Mouse (Mus musculus): ENCODE measurements around the gene Mypn. TPM values are rescaled to one million over a fixed set of nuclear protein-coding genes. Genes with fewer than 3 reads are reported as not detected.

Mypn gene
- 4.7 and 5.3 TPM in 2 replicates for polyA plus RNA-seq (2015; fragmentation: Nextera tagmentation; extraction: Ambion mirVana)

DNA sequence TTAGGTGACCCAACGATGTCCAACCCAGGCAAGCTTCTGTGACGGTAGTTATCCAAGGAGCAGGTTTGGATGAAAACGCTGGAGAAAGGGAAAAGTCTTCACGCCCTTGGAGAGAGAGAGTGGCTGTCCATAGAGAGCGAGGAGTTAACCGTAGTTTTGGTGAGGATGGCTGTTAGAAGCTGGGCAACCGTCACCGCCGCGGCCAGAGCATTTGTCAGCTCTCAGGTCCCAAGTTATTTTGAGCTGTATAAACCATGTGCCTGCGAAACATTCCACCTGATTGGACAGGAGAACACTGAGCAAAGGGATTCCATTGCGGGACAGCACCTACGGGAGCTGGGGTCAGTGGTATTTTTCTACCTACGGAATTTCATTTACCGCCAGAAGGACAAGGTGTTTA, at the start of gene Mypn:
Mypn (minus strand) TSS at position 225 of the 400 bp plus-strand sequence.
- peak within 1 kb of the TSS; percentile 73 for H3K9ac ChIP-seq
- no peaks in the 10 kb centered on the region for H3K9me3 ChIP-seq
- peaks cover 13% of the 10 kb centered on the region for H3K4me1 ChIP-seq
- no peaks in the 10 kb centered on the region for H3K36me3 ChIP-seq
- no peak for ATAC-seq (ENCODE audit: extremely low read depth, insufficient number of reproducible peaks, low FRiP score, low TSS enrichment)
- H3K27me3 ChIP-seq (replicated peaks), result no peaks in the 10 kb centered on the region
- WGBS, result 45% methylated on average over 15 of the region's 15 CpGs
- peak within 1 kb of the TSS; percentile 50 for H3K4me3 ChIP-seq
- peak within 1 kb of the TSS; percentile 82 for H3K27ac ChIP-seq (replicated peaks)
- peak within 1 kb of the TSS; percentile 64 for H3K4me2 ChIP-seq

DNA sequence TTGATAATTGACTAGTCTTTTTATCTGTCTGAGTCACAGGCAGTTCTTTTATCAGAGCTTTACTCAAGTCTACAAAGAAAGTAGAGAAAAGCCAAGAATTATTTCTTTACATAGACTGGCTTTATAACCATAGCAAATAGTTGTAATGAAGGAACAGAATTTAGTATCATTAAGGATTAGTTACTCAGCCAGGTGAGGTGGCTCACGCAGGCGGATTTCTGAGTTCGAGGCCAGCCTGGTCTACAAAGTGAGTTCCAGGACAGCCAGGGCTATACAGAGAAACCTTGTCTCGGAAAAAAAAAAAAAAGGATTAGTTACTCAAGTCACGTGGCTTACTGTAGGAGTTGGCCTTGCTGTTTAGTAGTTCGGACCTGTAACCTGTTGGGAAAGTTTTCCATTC, 44.7 kb upstream of the Mypn start:
- no peak overlapping the region for H3K4me3 ChIP-seq
- H3K9ac ChIP-seq, result no peak overlapping the region
- no peak for ATAC-seq (ENCODE audit: extremely low read depth, insufficient number of reproducible peaks, low FRiP score, low TSS enrichment)
- H3K9me3 ChIP-seq, result no peaks in the 10 kb centered on the region
- no peak overlapping the region for H3K27ac ChIP-seq (replicated peaks)
- peaks cover 40% of the 10 kb centered on the region for H3K36me3 ChIP-seq
- no peaks in the 10 kb centered on the region for H3K27me3 ChIP-seq (replicated peaks)
- no peak overlapping the region for H3K4me2 ChIP-seq
- H3K4me1 ChIP-seq, result peaks cover 12% of the 10 kb centered on the region
- WGBS, result 91% methylated on average over 6 of the region's 6 CpGs

DNA sequence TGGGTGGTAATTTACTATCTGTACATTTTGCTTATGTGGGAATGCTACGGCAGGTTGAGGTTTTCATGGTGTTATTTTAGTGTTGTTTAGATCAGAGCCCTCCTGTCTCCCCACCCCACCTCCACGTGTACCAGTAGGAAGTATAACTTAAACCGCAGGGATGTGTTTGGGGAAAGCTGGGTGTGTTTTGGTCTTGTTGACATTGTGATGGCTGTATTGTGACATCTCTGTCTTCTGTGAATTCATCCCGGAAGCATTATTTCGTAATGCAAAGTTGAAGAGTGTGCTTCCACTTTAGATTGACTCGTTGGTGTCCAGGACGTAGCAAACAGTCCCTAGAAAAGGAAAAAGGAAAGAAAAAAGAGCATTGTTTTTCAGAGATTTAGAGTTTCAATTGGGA, 43.7 kb upstream of the Mypn start:
- Histone ChIP-seq H3K4me2 (no peak overlapping the region), H3K36me3 (peaks cover 32% of the 10 kb centered on the region), H3K27me3 (replicated peaks) (no peaks in the 10 kb centered on the region), H3K4me3 (no peak overlapping the region), H3K9me3 (no peaks in the 10 kb centered on the region), H3K9ac (no peak overlapping the region), H3K4me1 (peaks cover 18% of the 10 kb centered on the region), H3K27ac (replicated peaks) (no peak overlapping the region)
- WGBS, result 83% methylated on average over 7 of the region's 7 CpGs
- no peak for ATAC-seq (ENCODE audit: extremely low read depth, insufficient number of reproducible peaks, low FRiP score, low TSS enrichment)

DNA sequence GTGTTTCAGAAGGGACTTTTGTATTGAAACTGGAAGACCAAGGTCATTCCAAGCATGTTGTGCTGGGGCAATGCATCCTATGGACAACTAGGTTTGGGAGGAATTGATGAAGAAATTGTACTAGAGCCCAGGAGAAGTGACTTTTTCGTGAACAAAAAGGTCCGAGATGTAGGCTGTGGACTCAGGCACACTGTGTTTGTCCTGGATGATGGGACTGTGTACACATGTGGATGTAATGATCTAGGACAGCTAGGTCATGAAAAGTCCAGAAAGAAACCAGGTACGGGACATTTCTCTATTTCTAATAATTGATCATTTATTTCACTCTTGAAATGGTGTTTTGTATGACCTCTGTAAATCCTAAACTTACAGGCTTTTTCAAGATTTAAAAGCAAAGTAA, 42.1 kb upstream of the Mypn start:
- Histone ChIP-seq H3K4me2 (peak overlapping the region; percentile 28; the same call in 1 of the 2 replicates), H3K9ac (no peak overlapping the region), H3K4me3 (peak overlapping the region; percentile 6; the same call in 1 of the 2 replicates), H3K27ac (replicated peaks) (no peak overlapping the region), H3K36me3 (peaks cover 26% of the 10 kb centered on the region), H3K4me1 (peaks cover 21% of the 10 kb centered on the region), H3K27me3 (replicated peaks) (no peaks in the 10 kb centered on the region), H3K9me3 (no peaks in the 10 kb centered on the region)
- no peak for ATAC-seq (ENCODE audit: extremely low read depth, insufficient number of reproducible peaks, low FRiP score, low TSS enrichment)
- 88% methylated on average over 3 of the region's 3 CpGs for WGBS

DNA sequence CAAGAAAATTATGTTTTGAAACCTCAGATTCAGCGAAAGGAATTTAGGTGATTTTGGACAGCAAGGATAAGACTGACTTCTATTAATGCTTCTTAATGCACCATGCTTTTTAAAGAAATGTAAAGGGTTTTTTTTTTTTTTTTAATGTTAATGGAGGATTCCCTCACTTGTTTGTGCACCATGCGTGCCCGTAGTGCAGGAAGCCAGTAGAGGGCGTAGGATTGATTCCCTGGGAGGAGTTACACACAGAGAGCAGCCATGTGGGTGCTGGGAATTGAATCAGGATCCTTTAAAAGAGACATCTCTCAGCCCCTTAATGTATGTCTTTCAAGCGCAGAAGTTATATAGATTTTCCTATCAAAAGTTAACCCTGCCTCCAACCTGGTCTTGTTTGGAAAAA, 41.0 kb upstream of the Mypn start:
- no peak for ATAC-seq (ENCODE audit: extremely low read depth, insufficient number of reproducible peaks, low FRiP score, low TSS enrichment)
- Histone ChIP-seq H3K4me2 (peak overlapping the region; percentile 75), H3K27ac (replicated peaks) (peak overlapping the region; percentile 100), H3K4me1 (peaks cover 21% of the 10 kb centered on the region), H3K4me3 (peak overlapping the region; percentile 99), H3K9me3 (no peaks in the 10 kb centered on the region), H3K36me3 (peaks cover 15% of the 10 kb centered on the region), H3K27me3 (replicated peaks) (no peaks in the 10 kb centered on the region), H3K9ac (peak overlapping the region; percentile 98)
- 21% methylated on average over 5 of the region's 5 CpGs for WGBS

DNA sequence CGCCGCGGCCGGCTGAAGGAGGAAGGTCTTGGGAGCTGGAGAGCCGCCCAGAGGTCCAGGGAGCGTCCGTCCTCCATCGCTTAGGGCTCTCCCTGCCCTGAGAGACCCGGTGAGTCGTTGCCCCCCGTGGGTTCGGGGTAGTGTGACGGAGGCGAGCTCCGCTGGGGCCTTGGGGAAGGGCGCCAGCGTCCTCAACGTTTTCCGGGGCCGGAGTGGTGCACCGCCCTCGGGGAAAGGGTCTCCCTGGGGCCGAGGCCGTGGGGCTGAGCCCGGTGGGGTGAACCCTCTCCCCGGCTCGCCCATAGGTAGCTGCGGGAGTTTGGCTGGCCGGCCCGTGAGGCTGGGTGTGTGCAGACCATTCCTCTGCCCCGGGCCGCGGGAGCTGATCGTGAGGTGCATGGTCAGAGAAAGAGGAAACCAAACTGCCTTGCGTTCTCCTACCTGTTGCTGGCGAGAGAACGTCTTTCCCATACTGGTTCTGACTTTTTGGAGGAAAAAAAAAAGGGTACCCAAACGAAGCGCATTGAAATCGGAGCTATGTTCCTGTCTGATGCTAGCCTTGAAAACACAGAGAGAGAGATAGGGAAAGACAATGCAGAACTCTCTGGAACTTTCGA, 40.4 kb upstream of the Mypn start:
- Histone ChIP-seq H3K9me3 (no peaks in the 10 kb centered on the region), H3K4me2 (peak overlapping the region; percentile 75), H3K36me3 (peaks cover 13% of the 10 kb centered on the region), H3K27ac (replicated peaks) (peak overlapping the region; percentile 100), H3K27me3 (replicated peaks) (no peaks in the 10 kb centered on the region), H3K4me3 (peak overlapping the region; percentile 99), H3K4me1 (peaks cover 21% of the 10 kb centered on the region), H3K9ac (peak overlapping the region; percentile 98)
- under 1% methylated on average over 41 of the region's 41 CpGs for WGBS
- ATAC-seq (ENCODE audit: extremely low read depth, insufficient number of reproducible peaks, low FRiP score, low TSS enrichment), result peak; percentile 51

DNA sequence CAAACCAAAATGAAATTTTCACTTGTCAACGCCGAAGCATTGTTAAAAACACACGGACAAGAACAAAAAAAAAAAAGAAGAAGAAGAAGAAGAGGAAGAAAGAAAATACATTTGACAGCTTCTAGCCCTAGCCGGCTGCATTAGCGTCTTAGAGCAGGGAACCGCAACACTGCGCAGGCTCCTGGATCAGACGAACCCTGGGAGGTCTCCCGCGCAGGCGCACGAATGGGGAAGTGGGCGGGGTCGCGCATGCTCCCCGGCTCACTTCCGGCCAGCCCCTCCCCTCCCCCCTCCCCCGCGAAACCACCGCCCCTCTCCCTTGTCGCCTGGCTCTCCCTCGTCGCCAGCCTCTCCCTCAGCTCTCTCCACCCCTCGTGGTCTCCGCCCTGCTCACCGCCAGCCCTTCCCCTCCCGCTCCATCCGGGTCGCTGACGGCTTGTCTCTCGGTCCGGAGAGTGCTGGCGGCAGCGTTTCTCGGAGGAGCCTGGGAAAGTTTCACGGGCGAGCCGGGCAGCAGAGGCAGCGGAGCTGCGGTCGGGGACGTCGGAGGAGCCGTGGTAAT, 39.8 kb upstream of the Mypn start, which contains the start of gene Herc4:
Herc4 (plus strand) TSS at position 318 of the 562 bp plus-strand sequence.
- under 1% methylated on average over 41 of the region's 44 CpGs for WGBS
- no peaks in the 10 kb centered on the region for H3K9me3 ChIP-seq
- H3K4me3 ChIP-seq, result peak within 1 kb of the TSS; percentile 99
- peak within 1 kb of the TSS; percentile 100 for H3K27ac ChIP-seq (replicated peaks)
- ATAC-seq (ENCODE audit: extremely low read depth, insufficient number of reproducible peaks, low FRiP score, low TSS enrichment), result peak; percentile 97
- H3K27me3 ChIP-seq (replicated peaks), result no peaks in the 10 kb centered on the region
- peak within 1 kb of the TSS; percentile 98 for H3K9ac ChIP-seq
- H3K4me1 ChIP-seq, result peaks cover 21% of the 10 kb centered on the region
- peak within 1 kb of the TSS; percentile 75 for H3K4me2 ChIP-seq
- peaks cover 13% of the 10 kb centered on the region for H3K36me3 ChIP-seq

DNA sequence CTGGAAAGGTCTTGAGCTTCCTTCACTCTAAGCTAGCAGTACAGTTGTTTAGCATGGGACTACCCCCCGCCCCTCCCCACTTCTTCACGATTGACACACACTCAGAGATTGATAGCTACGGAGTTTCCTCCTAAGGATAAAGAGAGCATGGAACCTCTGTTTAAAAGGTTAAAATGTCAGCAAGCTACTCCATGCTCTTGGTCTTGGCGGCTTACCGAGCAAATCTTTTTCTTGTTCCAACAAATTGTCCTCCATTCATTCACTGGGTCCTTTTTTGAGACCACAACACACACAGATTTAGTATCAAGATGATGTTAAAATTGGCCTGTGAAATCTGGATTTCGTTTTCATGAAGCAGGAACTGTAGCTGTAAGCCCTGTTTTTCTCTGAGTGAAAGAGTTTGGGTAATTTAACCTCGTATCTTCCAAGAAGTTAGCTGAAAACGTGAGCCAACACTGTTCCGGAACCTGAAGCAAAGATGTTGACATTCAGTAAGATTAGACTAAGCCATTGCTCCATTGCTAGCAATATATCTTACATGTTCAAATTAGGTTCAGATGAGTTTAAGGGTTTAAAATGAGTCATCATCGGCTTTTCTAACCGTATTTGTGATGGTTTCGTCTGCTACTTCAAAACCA, 39.2 kb upstream of the Mypn start:
- Histone ChIP-seq H3K36me3 (peaks cover 13% of the 10 kb centered on the region), H3K27ac (replicated peaks) (0 out of 2 replicates have a peak overlapping the region, but pooled peaks have one; percentile 37), H3K9me3 (no peaks in the 10 kb centered on the region), H3K27me3 (replicated peaks) (no peaks in the 10 kb centered on the region), H3K9ac (peak overlapping the region; percentile 69), H3K4me3 (peak overlapping the region; percentile 99), H3K4me2 (peak overlapping the region; percentile 75), H3K4me1 (peaks cover 21% of the 10 kb centered on the region)
- WGBS, result 23% methylated on average over 12 of the region's 12 CpGs
- ATAC-seq (ENCODE audit: extremely low read depth, insufficient number of reproducible peaks, low FRiP score, low TSS enrichment), result no peak

DNA sequence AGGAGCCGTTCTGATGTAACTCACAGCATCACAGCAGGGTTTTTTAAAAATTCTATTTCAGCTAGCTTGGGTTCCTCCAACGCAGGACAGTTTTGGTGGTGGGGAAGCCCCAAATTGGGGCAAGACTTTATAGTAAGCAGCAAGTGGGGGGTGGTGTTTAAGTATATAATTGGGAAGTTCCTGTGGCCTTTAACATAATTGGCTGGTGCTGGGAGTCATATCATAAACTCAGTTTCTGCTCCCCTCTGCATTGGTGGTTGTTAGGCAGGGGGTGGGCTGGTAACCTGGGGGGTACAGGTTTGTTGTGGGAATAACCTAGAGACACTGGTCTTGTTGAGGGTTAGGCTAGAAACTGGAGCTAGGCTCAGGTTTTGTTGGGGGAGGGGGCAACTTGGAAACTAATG, 37.1 kb upstream of the Mypn start:
- WGBS, result 63% methylated on average over 2 of the region's 2 CpGs
- ATAC-seq (ENCODE audit: extremely low read depth, insufficient number of reproducible peaks, low FRiP score, low TSS enrichment), result no peak
- H3K4me1 ChIP-seq, result peaks cover 20% of the 10 kb centered on the region

DNA sequence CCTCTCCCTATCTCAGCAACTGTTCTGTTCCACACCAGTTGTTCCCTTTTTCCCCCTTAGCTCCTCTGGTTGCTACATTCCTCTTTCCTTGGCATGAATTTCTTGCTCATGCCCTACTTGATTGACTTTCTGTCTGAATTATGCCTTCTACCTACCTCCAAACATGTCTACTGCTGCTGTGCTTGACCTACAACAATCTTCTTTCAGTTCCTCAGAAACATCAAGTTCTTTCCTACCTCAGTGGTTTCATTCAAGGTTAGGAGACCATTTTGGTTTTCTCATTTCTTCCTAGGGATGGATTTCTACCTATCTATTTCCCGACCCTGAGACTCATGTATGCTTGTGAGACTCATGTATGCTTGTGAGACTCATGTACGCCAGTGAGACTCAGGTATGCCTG, 36.1 kb upstream of the Mypn start:
- no peak overlapping the region for H3K9ac ChIP-seq
- ATAC-seq (ENCODE audit: extremely low read depth, insufficient number of reproducible peaks, low FRiP score, low TSS enrichment), result no peak
- H3K27ac ChIP-seq (replicated peaks), result no peak overlapping the region
- no peak overlapping the region for H3K4me3 ChIP-seq
- H3K4me1 ChIP-seq, result peaks cover 12% of the 10 kb centered on the region
- H3K9me3 ChIP-seq, result no peaks in the 10 kb centered on the region
- no peaks in the 10 kb centered on the region for H3K27me3 ChIP-seq (replicated peaks)
- WGBS, result 77% methylated on average over 2 of the region's 2 CpGs
- no peaks in the 10 kb centered on the region for H3K36me3 ChIP-seq
- H3K4me2 ChIP-seq, result no peak overlapping the region

More for the DNA sequence above, 37.1 kb upstream of the Mypn start:
- Histone ChIP-seq H3K36me3 (peaks cover 6% of the 10 kb centered on the region), H3K4me3 (no peak overlapping the region), H3K9me3 (no peaks in the 10 kb centered on the region), H3K27ac (replicated peaks) (no peak overlapping the region), H3K9ac (no peak overlapping the region), H3K4me2 (no peak overlapping the region), H3K27me3 (replicated peaks) (no peaks in the 10 kb centered on the region)

DNA sequence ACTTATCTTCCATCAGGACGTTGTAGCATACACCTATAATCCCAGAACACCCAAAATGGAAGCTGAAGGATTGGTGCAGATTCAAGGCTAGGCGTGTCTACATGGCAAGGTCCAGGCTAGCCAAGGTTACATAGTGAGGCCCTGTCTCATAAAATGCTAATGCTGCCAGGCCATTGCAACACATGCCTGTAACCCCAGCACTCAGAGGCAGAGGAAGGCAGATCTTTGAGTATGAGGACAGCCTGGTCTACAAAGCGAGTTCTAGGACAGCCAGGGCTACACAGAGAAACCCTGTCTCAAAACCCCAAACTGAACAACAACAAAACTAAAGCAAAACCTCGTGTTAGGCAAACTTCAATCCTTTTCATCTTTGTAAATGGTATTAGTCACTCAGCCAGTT, 34.3 kb upstream of the Mypn start:
- no peak overlapping the region for H3K27ac ChIP-seq (replicated peaks)
- H3K4me2 ChIP-seq, result no peak overlapping the region
- H3K9ac ChIP-seq, result no peak overlapping the region
- no peaks in the 10 kb centered on the region for H3K27me3 ChIP-seq (replicated peaks)
- WGBS, result 67% methylated on average over 4 of the region's 4 CpGs
- H3K4me3 ChIP-seq, result no peak overlapping the region
- H3K9me3 ChIP-seq, result no peaks in the 10 kb centered on the region
- H3K36me3 ChIP-seq, result no peaks in the 10 kb centered on the region
- ATAC-seq (ENCODE audit: extremely low read depth, insufficient number of reproducible peaks, low FRiP score, low TSS enrichment), result no peak
- peaks cover 9% of the 10 kb centered on the region for H3K4me1 ChIP-seq

All from heart, embryonic 13.5 days (tissue).